Mouse (Mus musculus) ES-E14 (cell line): ENCODE data around the gene Lefty1. TPM values are rescaled to one million over a fixed set of nuclear protein-coding genes. Genes with fewer than 3 reads are reported as not detected.

Experiments
- DNase-seq: peaks from one replicate; pipeline ENCODE4 v3.0.0-alpha.2; 2013; ENCODE audit warnings: low read depth, low spot score
- H3K27ac ChIP-seq: 2 replicates; pipeline ENCODE4 v1.5.1; 2012; ENCODE audit warnings: low read depth, mild to moderate bottlenecking, low read length, moderate library complexity, mixed read lengths; ENCODE audit not compliant: poor library complexity, insufficient read depth, severe bottlenecking
- H3K36me3 ChIP-seq: 2 replicates; pipeline ENCODE4 v1.6.1; 2012; ENCODE audit warnings: mild to moderate bottlenecking, low read length, moderate library complexity, mixed read lengths; ENCODE audit not compliant: control insufficient read depth, poor library complexity, insufficient read depth, severe bottlenecking
- H3K4me1 ChIP-seq, 2 experiments: fragments of 150-350 bp in 1 of 2; sonication (generic) in 1 of 2; 2 replicates each; pipeline ENCODE4 v1.6.1; 2012; ENCODE audit warnings: low read length in 2 of 2, mild to moderate bottlenecking in 1 of 2, mixed read lengths in 1 of 2; ENCODE audit not compliant: control insufficient read depth in 2 of 2, insufficient read depth in 2 of 2, poor library complexity in 1 of 2
- H3K4me3 ChIP-seq, 2 experiments: fragments of 150-350 bp in 1 of 2; sonication (generic) in 1 of 2; 2 replicates each; pipeline ENCODE4 v1.5.1; 2012; ENCODE audit warnings: low read length in 2 of 2, low read depth in 1 of 2, mild to moderate bottlenecking in 1 of 2, mixed read lengths in 1 of 2; ENCODE audit not compliant: insufficient read depth in 1 of 2, poor library complexity in 1 of 2, severe bottlenecking in 1 of 2
- H3K9ac ChIP-seq: 2 replicates; pipeline ENCODE4 v1.6.1; 2012; ENCODE audit warnings: low read depth, mild to moderate bottlenecking, low read length, mixed read lengths; ENCODE audit not compliant: poor library complexity, insufficient read depth, severe bottlenecking
- H3K9me3 ChIP-seq: fragments of 150-350 bp; sonication (generic); 2 replicates; pipeline ENCODE4 v1.6.1; 2012; ENCODE audit warnings: low read depth, mild to moderate bottlenecking, low read length; ENCODE audit not compliant: control insufficient read depth, insufficient read depth
- CHD2 ChIP-seq: IDR thresholded peaks from 2 replicates; pipeline ENCODE4 v1.6.1; 2014; ENCODE audit warnings: mild to moderate bottlenecking, low read depth, low read length, inconsistent platforms
- HCFC1 ChIP-seq: IDR thresholded peaks from 2 replicates; pipeline ENCODE4 v1.6.1; 2012; ENCODE audit warnings: low read length, inconsistent platforms, borderline replicate concordance; ENCODE audit not compliant: insufficient read depth
- MAFK ChIP-seq: IDR thresholded peaks from 2 replicates; pipeline ENCODE4 v1.6.1; 2014; ENCODE audit warnings: mild to moderate bottlenecking, low read depth, low read length, inconsistent platforms; ENCODE audit not compliant: insufficient read depth
- ZC3H11A ChIP-seq: IDR thresholded peaks from 2 replicates; pipeline ENCODE4 v1.6.1; 2012; ENCODE audit warnings: low read depth, mild to moderate bottlenecking, inconsistent platforms, low read length, borderline replicate concordance
- ZNF384 ChIP-seq: IDR thresholded peaks from 2 replicates; pipeline ENCODE4 v1.6.1; 2012; ENCODE audit warnings: low read depth, low read length, inconsistent platforms
- in situ Hi-C, 2 experiments: fragments of 600-800 bp; cut with MboI; formaldehyde crosslinking; loops; one replicate each; pipeline ENCODE4 v1.15.1; 2025; ENCODE audit warnings: low sequenced_read_pairs in 2 of 2, inconsistent platforms in 1 of 2; ENCODE audit not compliant: unreplicated experiment in 2 of 2
- total RNA-seq: library from RNA; depleted of rRNA; stranded (reverse); fragments of 300-350 nt; gene quantifications from 2 replicates; pipeline ENCODE4 v1.2.3, GENCODE M21; 2012

Gene Lefty1
- total RNA-seq, 1 experiment: 281 TPM

DNA sequence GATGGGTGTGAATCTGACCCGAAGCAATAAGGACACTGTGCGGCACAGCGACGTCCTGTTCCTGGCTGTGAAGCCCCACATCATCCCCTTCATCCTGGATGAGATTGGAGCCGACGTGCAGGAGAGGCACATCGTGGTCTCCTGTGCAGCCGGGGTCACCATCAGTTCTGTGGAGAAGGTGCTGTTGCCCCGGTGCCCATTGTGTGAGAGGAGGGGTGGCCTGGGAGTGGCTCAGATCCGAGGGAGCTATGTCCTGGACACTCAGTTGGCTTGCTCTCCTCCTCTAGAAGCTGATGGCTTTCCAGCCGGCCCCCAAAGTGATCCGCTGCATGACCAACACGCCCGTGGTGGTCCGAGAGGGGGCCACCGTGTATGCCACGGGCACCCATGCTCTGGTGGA, 28.9 kb upstream of the Lefty1 start:
- H3K36me3 ChIP-seq: peaks cover 34% of the 10 kb centered on the region
- H3K9me3 ChIP-seq: no peaks in the 10 kb centered on the region
- H3K27ac ChIP-seq: no peak overlapping the region
- peaks cover 6 to 26% of the 10 kb centered on the region in 2 experiments; a peak in 3 of 4 replicates for H3K4me1 ChIP-seq
- peak overlapping the region; percentile 81 to 87 for H3K4me3 ChIP-seq
- in situ Hi-C loops: no loop called here
- TF ChIP-seq ZNF384 (no peak), ZC3H11A (no peak), CHD2 (no peak), MAFK (no peak), HCFC1 (no peak)
- no peak for DNase-seq
- H3K9ac ChIP-seq: peak overlapping the region; percentile 16

DNA sequence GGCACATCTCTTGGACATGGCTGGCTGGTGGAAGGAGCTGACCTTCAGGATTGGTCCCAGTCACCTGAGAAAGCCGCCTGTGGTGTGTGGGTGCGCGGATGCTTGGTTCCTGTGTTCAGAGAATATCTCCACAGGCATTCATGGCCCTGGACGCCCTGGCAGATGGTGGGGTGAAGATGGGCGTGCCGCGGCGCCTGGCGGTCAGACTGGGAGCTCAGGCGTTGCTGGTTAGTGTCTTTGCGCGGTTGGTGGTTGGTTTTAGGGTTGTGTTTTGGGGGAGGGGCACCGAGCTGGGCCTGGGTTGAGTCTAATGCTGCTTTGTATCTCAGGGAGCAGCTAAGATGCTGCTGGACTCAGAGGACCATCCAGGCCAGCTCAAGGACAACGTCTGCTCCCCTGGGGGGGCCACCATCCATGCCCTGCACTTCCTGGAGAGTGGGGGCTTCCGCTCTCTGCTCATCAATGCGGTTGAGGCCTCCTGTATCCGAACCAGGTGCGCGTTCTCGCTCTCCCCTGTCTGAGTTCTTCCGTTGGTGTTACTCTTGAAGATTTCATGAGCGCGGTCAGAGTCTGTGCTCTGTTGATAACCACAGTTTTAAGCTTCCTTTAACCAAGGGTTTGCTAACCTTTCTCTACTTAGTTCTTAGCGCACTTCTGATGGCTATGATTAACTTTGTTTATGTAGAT, 28.2 kb upstream of the Lefty1 start:
- Histone ChIP-seq H3K4me1 (peaks cover 8 to 32% of the 10 kb centered on the region in 2 experiments; a peak in 3 of 4 replicates), H3K27ac (no peak overlapping the region), H3K36me3 (peaks cover 34% of the 10 kb centered on the region), H3K9ac (peak overlapping the region; percentile 16), H3K4me3 (peak overlapping the region; percentile 81 to 87), H3K9me3 (no peaks in the 10 kb centered on the region)
- TF ChIP-seq ZC3H11A (no peak), HCFC1 (no peak), MAFK (no peak), ZNF384 (no peak), CHD2 (no peak)
- in situ Hi-C loops: no loop called here
- DNase-seq: no peak

DNA sequence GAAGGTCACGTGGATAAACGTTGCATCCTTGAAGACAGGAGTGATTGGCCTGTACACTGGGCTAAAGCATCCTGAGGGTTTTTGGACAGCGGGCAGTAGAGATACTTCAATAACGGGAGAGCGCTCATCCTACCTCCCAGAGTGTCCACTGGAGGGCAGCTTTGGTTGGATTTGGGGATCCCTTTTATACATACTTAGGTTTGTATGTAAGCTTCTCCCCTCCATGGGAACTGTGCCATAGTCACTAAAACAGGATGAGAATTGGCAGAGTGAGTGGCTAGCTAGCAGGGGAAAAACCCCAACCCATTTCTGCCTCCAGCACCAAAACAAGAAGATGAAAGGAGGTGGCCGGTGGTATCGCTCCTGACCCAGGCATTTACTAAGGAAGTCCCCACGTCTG, 23.7 kb upstream of the Lefty1 start:
- Histone ChIP-seq H3K9ac (no peak overlapping the region), H3K9me3 (no peaks in the 10 kb centered on the region), H3K36me3 (peaks cover 28% of the 10 kb centered on the region), H3K4me3 (no peak overlapping the region), H3K4me1 (peaks cover 7 to 35% of the 10 kb centered on the region in 2 experiments), H3K27ac (no peak overlapping the region)
- no peak for DNase-seq
- in situ Hi-C loops: no loop called here
- TF ChIP-seq ZNF384 (no peak), MAFK (no peak), HCFC1 (no peak), ZC3H11A (no peak), CHD2 (no peak)

- no peaks in the 10 kb centered on the region for H3K9me3 ChIP-seq
- H3K36me3 ChIP-seq: peaks cover 22% of the 10 kb centered on the region
- 0 out of 2 replicates have a peak overlapping the region, but pooled peaks have one; percentile 16 for H3K9ac ChIP-seq
- in situ Hi-C loops: no loop called here
- no peak overlapping the region for H3K27ac ChIP-seq
- no peak overlapping the region for H3K4me3 ChIP-seq
- no peak for DNase-seq
- TF ChIP-seq CHD2 (no peak), MAFK (no peak), ZC3H11A (no peak), ZNF384 (no peak), HCFC1 (no peak)
- peaks cover 7 to 31% of the 10 kb centered on the region in 2 experiments for H3K4me1 ChIP-seq
Measured at GRCm38 (mm10) chr1:180911653-180912287, 23.1 kb upstream of the Lefty1 start.

DNA sequence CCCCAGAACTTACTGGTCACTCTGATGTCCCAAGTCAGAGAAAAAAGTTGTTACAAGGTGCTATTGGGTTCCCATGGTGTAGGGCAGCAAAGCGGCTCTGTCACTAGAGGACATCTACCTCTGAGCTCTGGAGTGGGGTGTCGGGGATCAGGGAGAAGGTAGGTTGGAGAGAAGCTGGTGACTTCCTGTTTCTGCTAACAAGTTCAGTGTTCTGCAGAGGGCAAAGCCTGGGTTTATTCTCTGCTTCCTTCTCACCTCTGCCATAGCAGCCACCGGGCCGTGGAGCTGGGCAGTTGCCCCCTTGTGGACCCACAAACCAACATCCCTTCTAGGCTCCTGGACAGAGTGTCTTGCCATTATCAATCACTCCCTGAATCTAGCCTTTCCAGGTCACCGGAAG, 22.0 kb upstream of the Lefty1 start:
- Histone ChIP-seq H3K27ac (no peak overlapping the region), H3K36me3 (peaks cover 13% of the 10 kb centered on the region), H3K4me3 (no peak overlapping the region), H3K4me1 (peaks cover 7 to 25% of the 10 kb centered on the region in 2 experiments), H3K9me3 (no peaks in the 10 kb centered on the region), H3K9ac (no peak overlapping the region)
- TF ChIP-seq ZNF384 (no peak), HCFC1 (no peak), MAFK (no peak), ZC3H11A (no peak), CHD2 (no peak)
- DNase-seq: no peak
- in situ Hi-C loops: no loop called here
